Mouse (Mus musculus): ENCODE measurements around the gene Astn2. TPM values are rescaled to one million over a fixed set of nuclear protein-coding genes. Genes with fewer than 3 reads are reported as not detected.

Astn2 gene
- total and polyA plus RNA-seq, 3 experiments: 1.3 to 1.8 (median 1.6) TPM

GRCm38 (mm10) chr4:65972395-65972794, 432.0 kb downstream of the Astn2 start:
- no peak for DNase-seq

GRCm38 (mm10) chr4:65969318-65969717, 435.1 kb downstream of the Astn2 start:
- no peak for DNase-seq

- DNase-seq: no peak
Measured at GRCm38 (mm10) chr4:65964604-65965003, 439.8 kb downstream of the Astn2 start.

GRCm38 (mm10) chr4:65959188-65959759, 445.1 kb downstream of the Astn2 start:
- DNase-seq: no peak

GRCm38 (mm10) chr4:65958369-65959187, 445.8 kb downstream of the Astn2 start:
- DNase-seq: no peak

GRCm38 (mm10) chr4:65951918-65952317, 452.5 kb downstream of the Astn2 start:
- no peak for DNase-seq

- DNase-seq: no peak
Measured at GRCm38 (mm10) chr4:65947141-65947649, 457.2 kb downstream of the Astn2 start.

- DNase-seq: no peak
Measured at GRCm38 (mm10) chr4:65946021-65946420, 458.4 kb downstream of the Astn2 start.

GRCm38 (mm10) chr4:65930901-65931300, 473.5 kb downstream of the Astn2 start:
- no peak for DNase-seq

GRCm38 (mm10) chr4:65920294-65920693, 484.1 kb downstream of the Astn2 start:
- no peak for DNase-seq

GRCm38 (mm10) chr4:65916027-65917008, 488.1 kb downstream of the Astn2 start:
- no peak for DNase-seq

- no peak for DNase-seq
Measured at GRCm38 (mm10) chr4:65912247-65912942, 492.0 kb downstream of the Astn2 start.

GRCm38 (mm10) chr4:65907660-65908059, 496.8 kb downstream of the Astn2 start:
- no peak for DNase-seq

- no peak for DNase-seq
Measured at GRCm38 (mm10) chr4:65904963-65905362, 499.4 kb downstream of the Astn2 start.

GRCm38 (mm10) chr4:65896092-65897027, 508.1 kb downstream of the Astn2 start:
- no peak for DNase-seq

- no peak for DNase-seq
Measured at GRCm38 (mm10) chr4:65888332-65888993, 515.9 kb downstream of the Astn2 start.

GRCm38 (mm10) chr4:65886862-65887261, 517.5 kb downstream of the Astn2 start:
- no peak for DNase-seq

GRCm38 (mm10) chr4:65885921-65886320, 518.5 kb downstream of the Astn2 start:
- DNase-seq: no peak

- no peak for DNase-seq
Measured at GRCm38 (mm10) chr4:65874236-65874781, 530.1 kb downstream of the Astn2 start.

All from adrenal gland, adult 2 months (tissue).